Mouse (Mus musculus): Measurements from ENCODE around the gene Poc1b. TPM values are rescaled to one million over a fixed set of nuclear protein-coding genes. Genes with fewer than 3 reads are reported as not detected.
"Not testable (repeated sequence)": the region's sequence is repeated elsewhere in the genome, so short reads cannot be mapped to it uniquely, and the experiment has no call there.

Gene Poc1b
- polyA plus RNA-seq, 1 experiment from 2014 or later = 14.9 TPM

DNA sequence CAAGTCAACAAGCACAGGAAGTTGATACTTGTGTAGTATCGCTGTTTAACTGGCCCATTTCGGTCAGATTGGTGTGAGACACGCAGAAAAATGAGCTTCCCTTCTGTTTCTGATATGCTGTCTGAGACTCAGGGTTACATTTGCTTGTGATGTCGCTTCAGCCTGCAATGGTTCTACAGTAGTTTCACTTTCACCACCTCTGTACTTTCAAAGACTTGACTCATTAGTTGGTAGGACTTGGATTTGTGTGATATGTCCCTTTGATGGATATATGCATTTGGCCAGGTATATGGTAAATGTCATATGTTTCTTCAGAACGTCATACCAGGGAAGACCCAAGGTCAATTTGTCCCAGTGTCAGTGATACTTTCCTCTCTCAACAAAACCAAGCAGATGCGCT lies 104.2 kb downstream of the Poc1b start:
- H3K4me2 ChIP-seq (ENCODE audit: low read length) = no peak overlapping the region
- 95% methylated on average over 6 of the region's 6 CpGs for WGBS

DNA sequence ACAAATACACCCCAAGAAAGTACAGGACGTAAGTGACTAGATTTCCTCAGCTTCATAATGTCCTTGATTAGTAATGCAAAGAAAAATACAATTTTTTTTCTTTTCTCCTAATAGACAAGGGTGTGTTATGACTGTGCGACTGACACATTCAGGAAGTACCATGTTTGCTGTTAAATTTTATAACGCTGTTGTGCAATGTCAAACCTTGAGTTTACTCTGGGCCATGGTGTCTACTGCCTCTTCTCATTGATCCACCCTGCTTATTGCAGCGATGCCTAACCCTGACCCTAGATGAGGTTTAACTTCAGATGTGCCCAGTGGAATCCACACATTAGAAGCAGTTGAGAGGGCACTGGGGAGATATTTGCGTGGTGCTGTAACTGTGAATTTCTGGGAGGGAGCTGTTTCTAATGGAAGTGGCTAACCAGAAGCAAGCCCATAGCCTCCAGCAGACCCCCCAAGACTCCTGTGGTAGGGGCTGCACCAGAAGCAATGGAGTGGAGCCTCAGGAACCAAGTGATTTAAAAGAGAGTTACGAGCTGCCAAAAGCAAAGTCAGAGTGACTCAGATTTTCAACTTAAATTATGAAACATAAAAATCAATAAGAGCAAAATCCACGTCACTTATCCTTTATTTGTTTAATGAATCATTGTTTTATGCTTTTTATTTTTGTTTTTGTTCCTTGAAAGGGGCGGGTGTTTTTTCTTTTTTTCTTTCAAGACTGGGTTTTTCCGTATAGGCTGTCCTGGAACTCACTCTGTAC lies 104.8 kb downstream of the Poc1b start:
- no peak overlapping the region for H3K27ac ChIP-seq (replicated peaks; ENCODE audit: low read depth, low read length)
- H3K4me3 ChIP-seq (replicated peaks; ENCODE audit: low read depth, low read length) = no peak overlapping the region
- no peak overlapping the region for H3K4me2 ChIP-seq (ENCODE audit: low read length)
- DNase-seq (no peak), ATAC-seq (ENCODE audit: low FRiP score, low TSS enrichment) (no peak)
- no peaks in the 10 kb centered on the region for H3K4me1 ChIP-seq (ENCODE audit: control insufficient read depth, insufficient read depth, low read length)
- 93% methylated on average over 9 of the region's 9 CpGs for WGBS
- no peak overlapping the region for H3K9ac ChIP-seq (replicated peaks; ENCODE audit: low read length)
- H3K36me3 ChIP-seq (ENCODE audit: control insufficient read depth, insufficient read depth, low read length) = no peaks in the 10 kb centered on the region
- no peaks in the 10 kb centered on the region for H3K27me3 ChIP-seq (ENCODE audit: control insufficient read depth, insufficient read depth, low read length)
- H3K9me3 ChIP-seq (ENCODE audit: control insufficient read depth, low read length) = no peaks in the 10 kb centered on the region

More for the DNA sequence above, 104.2 kb downstream of the Poc1b start:
- Histone ChIP-seq H3K27ac (replicated peaks; ENCODE audit: low read depth, low read length) (no peak overlapping the region), H3K36me3 (ENCODE audit: control insufficient read depth, insufficient read depth, low read length) (no peaks in the 10 kb centered on the region), H3K9ac (replicated peaks; ENCODE audit: low read length) (no peak overlapping the region), H3K27me3 (ENCODE audit: control insufficient read depth, insufficient read depth, low read length) (no peaks in the 10 kb centered on the region), H3K4me1 (ENCODE audit: control insufficient read depth, insufficient read depth, low read length) (no peaks in the 10 kb centered on the region), H3K4me3 (replicated peaks; ENCODE audit: low read depth, low read length) (no peak overlapping the region), H3K9me3 (ENCODE audit: control insufficient read depth, low read length) (no peaks in the 10 kb centered on the region)
- no peak for DNase-seq
- ATAC-seq (ENCODE audit: low FRiP score, low TSS enrichment) = no peak

DNA sequence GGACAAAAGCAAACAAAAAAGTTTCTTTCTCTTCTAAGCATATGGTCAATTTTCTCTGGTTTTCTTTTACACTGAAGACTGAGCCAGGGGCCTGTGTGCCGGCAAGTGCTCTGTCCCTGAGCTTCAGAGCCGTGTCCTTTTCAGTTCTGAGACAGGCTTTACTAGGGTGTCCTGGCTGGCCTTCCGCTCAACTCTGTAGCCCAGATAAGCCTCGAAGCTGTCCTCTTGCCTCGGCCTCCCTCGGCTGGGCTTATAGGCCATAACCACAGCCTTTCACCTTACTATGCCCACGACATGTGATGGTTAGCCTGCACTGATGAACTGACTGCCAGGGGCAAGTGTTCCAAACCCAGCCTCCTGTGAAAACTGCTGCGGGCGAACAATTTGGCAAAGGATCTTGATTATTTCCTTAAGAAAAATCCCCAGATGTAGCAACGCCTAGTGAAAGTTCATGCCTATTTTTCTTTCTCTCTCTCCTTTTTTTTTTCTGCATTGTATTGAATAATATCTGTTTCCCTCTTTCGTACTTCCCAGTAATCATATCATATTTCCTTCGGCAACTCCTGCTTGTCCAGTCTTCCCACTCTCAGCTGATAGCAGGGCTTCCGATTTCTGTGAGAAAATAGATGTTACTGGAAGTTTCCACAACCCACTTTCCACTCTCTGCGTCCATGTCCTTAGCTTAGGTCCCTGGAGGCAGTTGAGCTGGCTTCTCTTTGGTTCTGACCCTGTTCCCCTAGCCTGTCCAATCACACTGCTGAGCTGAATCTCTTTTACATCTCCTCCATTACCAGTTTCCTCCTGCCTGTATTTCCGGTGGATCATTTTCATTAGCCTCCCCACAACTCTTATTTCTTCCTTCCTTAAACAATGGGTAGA lies 107.8 kb downstream of the Poc1b start:
- no peak for DNase-seq
- ATAC-seq (ENCODE audit: low FRiP score, low TSS enrichment) = no peak
- 89% methylated on average over 15 of the region's 15 CpGs for WGBS

DNA sequence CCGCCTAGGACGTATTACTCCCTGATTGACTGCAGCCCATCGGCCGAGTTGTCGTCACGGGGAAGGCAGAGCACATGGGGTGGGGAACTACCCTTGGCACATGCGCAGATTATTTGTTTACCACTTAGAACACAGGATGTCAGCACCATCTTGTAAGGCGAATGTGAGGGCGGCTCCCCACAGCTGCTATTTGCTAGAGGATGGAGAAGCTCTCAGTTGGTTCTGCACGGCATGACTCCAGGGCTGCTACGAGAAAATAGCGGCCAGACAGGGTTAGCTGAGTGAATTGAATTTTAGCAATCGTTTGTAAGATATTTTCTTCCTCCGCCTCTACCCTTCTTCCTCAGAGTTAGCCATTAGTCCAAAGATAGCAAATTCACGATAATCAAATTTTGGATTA lies 109.7 kb downstream of the Poc1b start:
- H3K4me2 ChIP-seq (ENCODE audit: low read length); H3K9me3 ChIP-seq (ENCODE audit: control insufficient read depth, low read length); H3K4me3 ChIP-seq (replicated peaks; ENCODE audit: low read depth, low read length); H3K27me3 ChIP-seq (ENCODE audit: control insufficient read depth, insufficient read depth, low read length); H3K4me1 ChIP-seq (ENCODE audit: control insufficient read depth, insufficient read depth, low read length); DNase-seq; H3K36me3 ChIP-seq (ENCODE audit: control insufficient read depth, insufficient read depth, low read length); H3K27ac ChIP-seq (replicated peaks; ENCODE audit: low read depth, low read length); ATAC-seq (ENCODE audit: low FRiP score, low TSS enrichment); H3K9ac ChIP-seq (replicated peaks; ENCODE audit: low read length): not testable (repeated sequence)
- WGBS = 92% methylated on average over 15 of the region's 15 CpGs

More for the DNA sequence above, 107.8 kb downstream of the Poc1b start:
- Histone ChIP-seq H3K4me3 (replicated peaks; ENCODE audit: low read depth, low read length) (no peak overlapping the region), H3K9me3 (ENCODE audit: control insufficient read depth, low read length) (no peaks in the 10 kb centered on the region), H3K9ac (replicated peaks; ENCODE audit: low read length) (no peak overlapping the region), H3K4me1 (ENCODE audit: control insufficient read depth, insufficient read depth, low read length) (no peaks in the 10 kb centered on the region), H3K4me2 (ENCODE audit: low read length) (no peak overlapping the region), H3K27ac (replicated peaks; ENCODE audit: low read depth, low read length) (no peak overlapping the region), H3K27me3 (ENCODE audit: control insufficient read depth, insufficient read depth, low read length) (no peaks in the 10 kb centered on the region), H3K36me3 (ENCODE audit: control insufficient read depth, insufficient read depth, low read length) (no peaks in the 10 kb centered on the region)

DNA sequence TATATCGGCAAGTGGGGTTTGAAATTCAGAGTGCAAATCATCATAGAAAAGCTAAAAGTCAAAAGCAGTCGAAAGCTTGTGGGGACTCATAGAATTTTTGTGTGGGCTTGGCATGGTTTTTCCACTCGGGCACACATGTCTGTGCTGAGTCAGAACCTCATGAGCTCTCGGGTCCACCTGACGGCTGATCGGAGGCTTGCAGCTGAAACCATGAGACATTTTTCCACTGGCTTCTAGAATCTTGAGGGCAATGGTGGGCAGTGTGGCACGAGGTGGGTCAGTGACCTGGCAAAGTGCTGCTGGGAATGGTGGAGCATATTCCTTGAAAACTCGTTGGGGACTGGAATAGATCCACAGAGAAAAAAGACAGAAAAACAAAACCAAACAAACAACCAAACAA lies 114.7 kb downstream of the Poc1b start:
- no peak overlapping the region for H3K9ac ChIP-seq (replicated peaks; ENCODE audit: low read length)
- DNase-seq (no peak), ATAC-seq (ENCODE audit: low FRiP score, low TSS enrichment) (no peak)
- H3K27me3 ChIP-seq (ENCODE audit: control insufficient read depth, insufficient read depth, low read length) = no peaks in the 10 kb centered on the region
- WGBS = 94% methylated on average over 8 of the region's 8 CpGs
- no peak overlapping the region for H3K27ac ChIP-seq (replicated peaks; ENCODE audit: low read depth, low read length)
- no peak overlapping the region for H3K4me3 ChIP-seq (replicated peaks; ENCODE audit: low read depth, low read length)
- H3K36me3 ChIP-seq (ENCODE audit: control insufficient read depth, insufficient read depth, low read length) = no peaks in the 10 kb centered on the region
- H3K4me1 ChIP-seq (ENCODE audit: control insufficient read depth, insufficient read depth, low read length) = no peaks in the 10 kb centered on the region
- no peak overlapping the region for H3K4me2 ChIP-seq (ENCODE audit: low read length)
- H3K9me3 ChIP-seq (ENCODE audit: control insufficient read depth, low read length) = no peaks in the 10 kb centered on the region

DNA sequence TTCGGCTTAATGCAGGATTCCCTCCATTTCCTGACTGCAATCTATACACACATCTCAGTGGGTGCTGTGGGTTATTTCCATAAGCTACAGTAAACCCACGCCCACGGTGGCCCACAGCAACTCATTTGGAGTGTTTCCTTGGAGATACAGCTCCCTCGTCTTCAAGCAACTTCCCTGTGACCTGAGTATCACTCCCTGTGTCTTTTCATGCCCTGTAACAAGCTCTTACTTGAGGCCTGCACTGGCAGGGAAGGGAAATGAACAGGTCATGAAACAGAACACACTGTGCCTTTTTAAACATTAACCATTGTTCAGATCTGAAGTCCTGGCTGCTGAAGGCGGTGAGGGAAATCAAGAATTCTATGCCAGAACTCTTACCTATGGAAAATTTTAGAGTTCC lies 115.9 kb downstream of the Poc1b start:
- H3K27me3 ChIP-seq (ENCODE audit: control insufficient read depth, insufficient read depth, low read length) = no peaks in the 10 kb centered on the region
- ATAC-seq (ENCODE audit: low FRiP score, low TSS enrichment) (no peak), DNase-seq (no peak)
- no peak overlapping the region for H3K4me2 ChIP-seq (ENCODE audit: low read length)
- no peak overlapping the region for H3K27ac ChIP-seq (replicated peaks; ENCODE audit: low read depth, low read length)
- no peak overlapping the region for H3K4me3 ChIP-seq (replicated peaks; ENCODE audit: low read depth, low read length)
- H3K9ac ChIP-seq (replicated peaks; ENCODE audit: low read length) = no peak overlapping the region
- H3K36me3 ChIP-seq (ENCODE audit: control insufficient read depth, insufficient read depth, low read length) = no peaks in the 10 kb centered on the region
- H3K4me1 ChIP-seq (ENCODE audit: control insufficient read depth, insufficient read depth, low read length) = no peaks in the 10 kb centered on the region
- no peaks in the 10 kb centered on the region for H3K9me3 ChIP-seq (ENCODE audit: control insufficient read depth, low read length)
- WGBS = 83% methylated on average over 5 of the region's 5 CpGs

DNA sequence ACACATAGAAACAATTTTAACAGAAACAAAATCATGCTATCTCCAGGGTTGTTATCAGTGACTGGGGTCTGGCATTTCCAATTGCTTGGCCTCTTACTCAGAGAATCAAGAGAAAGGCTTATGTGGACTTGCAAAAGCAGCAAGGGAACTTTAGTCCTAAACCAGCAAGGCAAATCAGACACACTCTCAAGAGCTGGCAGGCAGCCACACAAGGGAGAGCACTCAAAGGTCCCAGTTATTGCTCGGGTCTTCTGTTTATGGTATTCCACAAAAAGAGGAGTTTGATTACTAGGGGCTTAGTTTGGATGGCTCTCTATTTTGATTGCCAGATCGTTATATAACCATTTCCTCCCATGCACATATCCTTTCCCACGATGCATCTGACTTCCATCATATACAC lies 117.4 kb downstream of the Poc1b start:
- no peak overlapping the region for H3K27ac ChIP-seq (replicated peaks; ENCODE audit: low read depth, low read length)
- H3K4me2 ChIP-seq (ENCODE audit: low read length) = no peak overlapping the region
- no peak overlapping the region for H3K4me3 ChIP-seq (replicated peaks; ENCODE audit: low read depth, low read length)
- no peaks in the 10 kb centered on the region for H3K9me3 ChIP-seq (ENCODE audit: control insufficient read depth, low read length)
- DNase-seq (no peak), ATAC-seq (ENCODE audit: low FRiP score, low TSS enrichment) (no peak)
- no peaks in the 10 kb centered on the region for H3K36me3 ChIP-seq (ENCODE audit: control insufficient read depth, insufficient read depth, low read length)
- peaks cover 7% of the 10 kb centered on the region; the same call in 1 of the 2 replicates for H3K4me1 ChIP-seq (ENCODE audit: control insufficient read depth, insufficient read depth, low read length)
- WGBS = 86% methylated on average over 3 of the region's 3 CpGs
- H3K27me3 ChIP-seq (ENCODE audit: control insufficient read depth, insufficient read depth, low read length) = no peaks in the 10 kb centered on the region
- no peak overlapping the region for H3K9ac ChIP-seq (replicated peaks; ENCODE audit: low read length)

DNA sequence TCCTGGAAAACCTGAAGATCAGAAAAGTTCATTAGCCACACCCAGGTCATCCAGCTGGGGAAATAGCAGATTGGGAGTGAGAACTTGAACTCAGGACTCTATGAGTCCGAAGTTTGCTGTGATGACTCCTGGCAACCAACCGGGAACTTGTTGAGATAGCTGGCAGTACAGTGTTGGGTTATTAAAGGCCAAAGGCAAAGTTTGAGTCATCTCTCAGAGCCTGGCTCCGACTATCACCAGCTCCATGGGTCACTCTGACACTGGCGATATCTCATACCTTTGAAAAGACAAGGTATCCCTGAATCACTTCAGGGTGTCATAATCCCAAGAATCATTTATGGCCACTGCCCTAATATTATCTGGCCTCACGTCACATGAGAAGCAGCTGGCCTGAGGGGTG lies 119.9 kb downstream of the Poc1b start:
- H3K9ac ChIP-seq (replicated peaks; ENCODE audit: low read length) = no peak overlapping the region
- no peak overlapping the region for H3K4me3 ChIP-seq (replicated peaks; ENCODE audit: low read depth, low read length)
- H3K4me1 ChIP-seq (ENCODE audit: control insufficient read depth, insufficient read depth, low read length) = peaks cover 7% of the 10 kb centered on the region; the same call in 1 of the 2 replicates
- no peak overlapping the region for H3K4me2 ChIP-seq (ENCODE audit: low read length)
- no peaks in the 10 kb centered on the region for H3K36me3 ChIP-seq (ENCODE audit: control insufficient read depth, insufficient read depth, low read length)
- no peak for ATAC-seq (ENCODE audit: low FRiP score, low TSS enrichment)
- H3K27me3 ChIP-seq (ENCODE audit: control insufficient read depth, insufficient read depth, low read length) = no peaks in the 10 kb centered on the region
- 95% methylated on average over 5 of the region's 5 CpGs for WGBS
- no peak overlapping the region for H3K27ac ChIP-seq (replicated peaks; ENCODE audit: low read depth, low read length)
- H3K9me3 ChIP-seq (ENCODE audit: control insufficient read depth, low read length) = no peaks in the 10 kb centered on the region
- no peak for DNase-seq

Measured in midbrain, embryonic 14.5 days (tissue).